11 mouse cellular contexts compared by ENCODE assay signal in the genomic region with DNA sequence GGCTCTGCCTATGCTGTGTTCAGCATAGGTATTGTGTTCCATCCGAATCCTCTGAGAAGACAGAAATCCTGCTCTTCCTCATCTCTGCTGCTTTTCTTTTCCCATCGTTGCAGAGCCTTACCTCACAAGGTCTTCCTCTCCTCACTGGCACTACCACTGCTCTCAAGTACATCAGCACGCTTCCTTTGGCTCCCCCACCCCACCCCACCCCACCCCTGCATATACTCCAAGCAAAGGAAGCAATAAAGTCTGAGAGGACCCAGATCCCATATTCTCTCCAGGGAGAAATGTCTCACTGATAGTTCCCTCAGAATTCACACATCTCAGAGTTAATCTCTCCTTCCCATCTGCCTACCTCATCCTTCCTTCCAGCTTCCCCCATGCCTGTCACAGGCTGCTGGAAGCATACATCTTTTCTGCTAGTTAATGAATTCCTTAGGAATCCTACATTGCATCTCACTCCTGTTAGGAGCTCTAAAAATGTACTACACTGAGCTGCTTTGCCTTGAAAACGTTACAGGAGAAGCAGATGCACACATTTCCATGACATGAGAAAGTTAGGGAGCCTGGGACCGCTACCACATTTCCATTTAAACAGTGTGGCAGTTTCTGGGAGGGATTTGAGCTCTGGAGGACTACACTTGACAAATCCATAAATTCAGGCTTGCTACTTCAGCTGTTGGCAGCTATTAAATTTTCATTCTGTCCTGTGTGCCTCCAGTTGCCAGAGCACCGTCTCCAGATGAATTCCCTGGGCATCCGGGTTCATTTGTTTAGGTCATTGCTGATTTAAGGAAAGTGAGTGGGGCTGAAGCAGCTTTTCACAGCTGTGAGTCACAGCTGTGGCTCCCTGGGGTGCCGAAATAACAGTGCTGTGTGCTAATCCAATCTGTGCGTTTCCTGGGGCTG. TPM values are rescaled to one million over a fixed set of nuclear protein-coding genes. Genes with fewer than 3 reads are reported as not detected.
DNase-seq lines count a peak whose midpoint lies in the region; ATAC-seq lines count a peak whose summit lies in the region.
"Had no signal": no experiment of that assay in that cellular context is flagged by ENCODE, and none has a peak within 500 bp of the region (broad histone marks: within the 10 kb centered on the region; RNA-seq: fewer than 3 reads in every experiment).

No protein-coding gene starts in this region.

- H3K4me1 ChIP-seq in limb, embryonic 13.5 days, result peaks cover 10% of the 10 kb centered on the region
- H3K4me1 ChIP-seq: liver, embryonic 15.5 days had no signal

- DNase-seq in 3T3-L1 (ENCODE audit: low read depth, low spot score), result peak; percentile 82
- peak; percentile 11 for DNase-seq in R1 (ENCODE audit: low read depth, low spot score)
- DNase-seq in frontal cortex, postnatal 10 days (ENCODE audit: low spot score in 2 of 2), result peak; percentile 32 to 40
- DNase-seq in gastrocnemius, postnatal 14 days, result no peak
- DNase-seq in lung, postnatal 4 days, result no peak
- no peak for DNase-seq in cerebellum, adult 11 months

- H3K36me3 ChIP-seq in limb, embryonic 13.5 days, result no peaks in the 10 kb centered on the region
- H3K36me3 ChIP-seq: liver, embryonic 15.5 days had no signal

- no peaks in the 10 kb centered on the region for H3K27me3 ChIP-seq in limb, embryonic 13.5 days
- H3K27me3 ChIP-seq: liver, embryonic 15.5 days had no signal

- H3K9ac ChIP-seq in limb, embryonic 13.5 days, result no peak overlapping the region
- H3K9ac ChIP-seq: liver, embryonic 15.5 days had no signal

- intact Hi-C loops in gastrocnemius, postnatal 14 days (cut with DNase I; ENCODE audit: low total_unique reads), result no loop called here

- H3K4me2 ChIP-seq in limb, embryonic 13.5 days (replicated peaks), result 0 out of 2 replicates have a peak overlapping the region, but pooled peaks have one; percentile 5
- H3K4me2 ChIP-seq: liver, embryonic 15.5 days had no signal

- ATAC-seq in limb, embryonic 13.5 days (ENCODE audit: low FRiP score, low read depth), result 0 out of 2 replicates have a peak, but pooled peaks have one; percentile 40
- ATAC-seq in CD4-positive, CD25-positive, alpha-beta regulatory T cell, adult 4 months, result no peak

- no peak overlapping the region for H3K4me3 ChIP-seq in limb, embryonic 13.5 days
- H3K4me3 ChIP-seq: liver, embryonic 15.5 days had no signal

- WGBS in limb, embryonic 13.5 days, result 21% methylated on average over 9 of the region's 9 CpGs

- H3K9me3 ChIP-seq in limb, embryonic 13.5 days, result no peaks in the 10 kb centered on the region
- H3K9me3 ChIP-seq: liver, embryonic 15.5 days had no signal

- H3K27ac ChIP-seq in limb, embryonic 13.5 days, result no peak overlapping the region
- H3K27ac ChIP-seq: liver, embryonic 15.5 days had no signal

RNA-seq across cellular contexts. Expression of a gene that starts 25.8 kb away (rescaled TPM):
- not detected in 2 replicates for polyA plus RNA-seq in limb, embryonic 13.5 days (2015; fragmentation: Nextera tagmentation; extraction: Ambion mirVana)
- not detected for total RNA-seq in gastrocnemius, postnatal 14 days (2021)
- polyA plus RNA-seq in CD4-positive, CD25-positive, alpha-beta regulatory T cell, adult 4 months (2017; shearing (Covaris generic)), result not detected
- polyA plus RNA-seq: gonadal fat pad, adult 2 months; liver, embryonic 15.5 days; testis, adult 2 months had no signal

Comparison
In these comparisons a context has a peak if more than half of its experiments do, and no peak if none do; other contexts are left out.
1. DNase-seq: peak in 3T3-L1 (single experiment), R1 (single experiment) and frontal cortex, postnatal 10 days (2 of 2); none in gastrocnemius, postnatal 14 days (single experiment), lung, postnatal 4 days (0 of 2) and cerebellum, adult 11 months (single experiment).